Mouse (Mus musculus) left cerebral cortex, postnatal 4 days (tissue): ENCODE results near the gene Gpkow. TPM values are rescaled to one million over a fixed set of nuclear protein-coding genes. Genes with fewer than 3 reads are reported as not detected.

ENCODE experiments used
- DNase-seq: peaks from one replicate; pipeline ENCODE4 v3.0.0-alpha.2; 2022
- intact Hi-C: fragments of 180-260 bp; cut with DNase I; formaldehyde crosslinking; loops from one replicate; pipeline ENCODE4 v1.15.1; 2025
- total RNA-seq, 2 experiments: library from RNA; stranded (reverse); gene quantifications; 2 replicates each; pipeline ENCODE4 v1.2.3; 2021

Gpkow gene
- total RNA-seq: 10 to 100 TPM; 39.0 to 42.0 TPM

DNA sequence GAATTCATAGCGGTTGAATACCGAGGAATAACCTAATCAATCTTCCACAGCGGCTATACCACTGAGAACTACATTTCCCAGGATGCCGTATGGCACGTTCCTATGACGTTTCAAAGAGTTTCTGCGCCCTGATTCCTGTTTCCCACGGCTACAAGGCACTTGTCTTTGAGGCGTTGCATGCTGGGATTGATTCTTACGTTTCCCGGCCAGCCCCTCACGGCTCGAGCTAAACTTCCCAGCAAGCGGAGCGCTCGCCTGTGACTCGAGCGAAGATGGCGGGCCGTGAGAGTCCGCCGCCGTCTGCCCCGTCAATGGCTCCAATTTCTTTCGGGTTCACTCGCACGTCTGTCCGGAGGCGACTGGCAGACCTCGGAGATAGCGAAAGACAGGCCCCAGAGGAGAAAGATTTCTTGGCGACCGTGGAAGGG is at the start of gene Gpkow:
Gene Gpkow (plus strand): TSS at position 178 of the 428 bp plus-strand sequence.
- intact Hi-C loops: no loop called here

DNA sequence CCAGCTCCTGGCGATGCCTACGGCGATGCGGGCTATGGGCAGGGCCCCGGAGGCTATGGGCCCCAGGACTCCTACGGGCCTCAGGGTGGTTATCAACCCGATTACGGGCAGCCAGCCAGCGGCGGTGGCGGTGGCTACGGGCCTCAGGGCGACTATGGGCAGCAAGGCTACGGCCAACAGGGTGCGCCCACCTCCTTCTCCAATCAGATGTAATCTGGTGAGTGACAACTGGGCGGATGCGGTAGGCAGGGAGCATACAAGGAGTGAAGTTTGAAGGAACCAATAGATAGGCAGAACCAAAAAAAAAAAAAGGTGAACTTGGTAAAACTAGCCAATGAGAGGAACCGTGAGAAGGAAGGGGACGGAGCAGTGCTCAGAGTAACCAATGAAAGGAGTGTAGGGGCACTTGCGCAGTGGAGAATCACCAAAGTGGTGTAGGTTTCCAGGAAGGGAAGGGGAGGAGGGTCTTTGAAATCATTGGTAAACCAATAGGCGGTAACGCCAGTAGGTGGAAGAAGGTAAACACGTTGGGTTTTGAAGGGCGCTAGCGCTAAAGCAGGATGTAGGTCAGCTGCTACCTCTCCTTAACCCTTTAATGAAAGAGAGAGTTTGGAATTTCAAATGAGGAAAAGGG is 48.1 kb upstream of the Gpkow start:
- peak; percentile 79 for DNase-seq
- intact Hi-C loops: loop anchor here (10.0 kb wide), 2 partner anchors 174 to 224 kb away; no protein-coding TSS in a partner anchor

More for the DNA sequence above, at the start of gene Gpkow:
- DNase-seq: peak; percentile 77

DNA sequence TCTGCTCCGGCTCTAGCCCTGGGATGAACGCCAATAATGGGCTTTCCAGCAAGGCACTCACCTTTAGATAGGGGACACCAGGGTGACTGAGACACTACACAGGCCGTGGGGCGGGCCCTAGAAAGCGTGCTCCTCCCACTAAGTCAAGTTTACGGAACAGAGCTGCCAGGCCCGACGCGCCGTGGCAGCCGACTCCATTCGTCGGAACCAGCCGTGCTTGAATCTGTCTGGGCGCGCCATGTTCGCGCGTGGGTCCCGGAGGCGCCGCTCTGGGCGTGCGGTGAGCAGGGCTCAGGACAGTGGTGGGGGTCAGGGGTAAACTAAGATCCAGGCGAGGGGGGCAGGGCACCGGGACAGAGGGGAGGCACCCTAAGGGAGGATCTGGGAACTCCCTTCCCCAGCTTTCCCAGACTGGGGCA is 39.7 kb upstream of the Gpkow start, which contains the start of gene Prickle3:
Gene Prickle3 (plus strand): TSS at position 40 of the 419 bp plus-strand sequence.
- intact Hi-C loops: no loop called here
- peak; percentile 43 for DNase-seq

DNA sequence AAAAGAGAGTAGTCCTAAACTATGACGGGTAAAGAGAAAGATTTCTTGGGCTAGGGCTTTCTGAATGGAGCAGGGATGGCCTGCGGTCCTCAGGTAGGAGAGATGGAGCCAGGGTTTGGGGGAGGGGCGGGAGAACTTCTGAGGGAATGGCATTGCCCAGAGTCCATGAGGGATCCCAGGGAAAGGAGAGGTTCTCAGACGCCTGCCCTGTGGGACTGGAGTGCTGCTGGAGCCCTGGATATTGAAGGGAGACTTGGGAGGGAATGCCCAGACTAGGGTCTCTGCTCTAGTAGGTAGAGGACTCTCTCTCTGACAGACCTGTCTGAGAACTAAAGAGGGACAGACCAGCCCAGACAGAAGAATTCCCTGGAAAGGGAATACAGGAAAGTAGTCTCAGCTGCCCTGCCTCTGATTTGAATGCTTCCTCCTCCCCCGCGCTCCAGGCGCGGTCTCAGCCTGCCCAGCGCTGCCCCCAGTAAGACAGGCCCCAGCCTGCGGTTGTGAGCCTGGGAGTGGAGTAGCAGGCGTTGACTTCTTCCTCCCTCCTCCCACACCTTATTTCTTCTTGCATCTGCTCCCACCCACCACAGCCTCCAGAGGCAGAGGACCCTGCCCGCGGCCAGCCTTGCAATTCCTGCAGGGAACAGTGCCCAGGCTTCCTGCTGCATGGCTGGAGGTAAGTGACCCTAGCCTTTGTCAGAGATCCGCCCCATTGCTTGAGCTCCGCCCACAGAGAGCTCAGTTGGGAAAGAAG is 38.7 kb upstream of the Gpkow start:
- no peak for DNase-seq
- intact Hi-C loops: no loop called here

DNA sequence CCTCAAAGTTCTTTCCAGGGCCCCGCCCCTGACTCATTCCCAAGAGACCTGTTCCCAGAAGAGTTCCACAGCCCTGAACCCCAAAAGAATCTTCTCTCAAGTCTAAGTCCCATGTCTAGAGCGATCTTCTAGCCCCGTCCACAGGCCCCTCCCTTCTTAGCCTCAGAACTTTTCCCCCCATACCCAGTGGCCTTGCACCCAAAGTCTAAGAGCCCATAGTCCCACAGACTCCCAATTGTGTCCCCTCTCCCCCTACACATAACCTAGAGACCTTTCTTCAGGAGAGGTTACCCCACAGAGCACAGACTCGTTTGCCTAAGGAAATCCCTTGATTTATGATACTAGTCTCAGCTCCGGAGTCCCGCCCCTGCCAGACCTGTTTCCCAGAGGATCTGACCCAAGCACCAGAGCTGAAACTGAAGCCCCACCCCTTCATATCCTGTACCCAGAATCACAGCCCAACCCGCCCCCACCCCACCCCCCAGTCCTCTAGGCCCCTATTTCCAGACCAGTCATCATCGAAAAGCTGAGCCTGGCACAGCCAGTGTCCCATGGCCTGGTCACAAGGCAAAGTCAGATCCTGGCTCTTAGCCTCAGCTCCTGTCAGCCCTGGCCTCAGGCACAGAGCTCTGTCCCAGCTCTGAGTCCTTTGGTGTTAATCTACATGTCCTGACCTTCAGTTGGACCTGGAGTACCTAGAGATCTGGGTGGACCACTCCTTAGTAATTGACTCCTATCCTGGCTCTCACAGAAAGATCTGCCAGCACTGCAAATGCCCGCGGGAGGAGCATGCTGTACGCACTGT is 37.9 kb upstream of the Gpkow start:
- intact Hi-C loops: no loop called here
- no peak for DNase-seq

DNA sequence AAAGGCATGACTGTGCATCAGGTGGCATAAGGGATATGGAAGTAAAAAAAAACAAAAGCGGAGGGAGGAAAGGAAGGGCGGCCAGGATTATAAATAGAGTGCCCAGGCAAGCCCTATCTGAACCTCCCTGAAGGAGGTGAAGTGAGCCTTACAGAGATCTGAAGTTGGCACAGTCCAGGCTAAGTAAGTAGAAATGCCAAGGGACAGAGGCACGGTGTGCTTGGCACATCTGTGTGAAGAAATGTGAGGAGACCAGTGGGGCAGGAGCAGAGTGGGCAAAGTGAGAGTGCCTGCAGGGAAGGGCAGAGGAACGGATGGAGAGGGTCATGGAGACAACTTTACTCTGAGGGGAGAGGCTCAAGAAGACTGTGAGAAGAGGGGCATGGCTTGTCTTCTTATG is 35.8 kb upstream of the Gpkow start:
- intact Hi-C loops: no loop called here

DNA sequence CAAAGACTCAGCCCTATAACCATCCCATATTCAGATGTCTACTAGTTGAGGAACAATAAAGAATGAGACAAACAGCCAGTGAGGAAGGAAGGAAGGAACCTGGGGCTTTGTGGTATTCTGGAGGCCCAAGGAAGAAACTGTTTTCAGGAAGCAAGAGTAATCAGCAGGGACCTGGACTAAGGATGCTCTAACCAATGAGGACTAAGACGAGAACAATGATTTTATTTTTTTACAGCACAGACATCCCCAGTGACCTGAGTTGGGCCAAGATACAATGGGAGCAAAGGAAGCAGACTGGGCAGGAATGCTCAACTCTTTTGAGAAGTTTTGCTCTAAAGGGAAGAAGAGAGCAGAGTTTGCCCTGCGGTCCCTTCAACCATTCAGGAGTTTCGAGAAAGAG is 34.0 kb upstream of the Gpkow start:
- intact Hi-C loops: no loop called here
- no peak for DNase-seq

More for the DNA sequence above, 35.8 kb upstream of the Gpkow start:
- no peak for DNase-seq

DNA sequence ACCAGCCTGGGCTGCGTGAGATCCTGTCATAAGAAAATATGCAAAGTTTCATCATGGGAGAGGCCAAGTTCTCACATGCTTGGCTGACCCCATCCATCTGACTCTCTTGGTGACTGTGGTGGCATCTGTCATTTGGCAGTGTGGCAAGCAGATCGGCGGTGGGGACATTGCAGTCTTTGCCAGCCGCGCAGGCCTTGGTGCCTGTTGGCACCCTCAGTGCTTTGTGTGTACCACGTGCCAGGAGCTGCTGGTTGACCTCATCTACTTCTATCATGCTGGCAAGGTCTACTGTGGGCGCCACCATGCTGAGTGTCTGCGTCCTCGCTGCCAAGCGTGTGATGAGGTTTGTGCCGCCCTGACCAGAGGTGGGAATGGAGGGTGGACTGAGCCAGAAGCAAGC is 32.1 kb upstream of the Gpkow start:
- intact Hi-C loops: no loop called here

DNA sequence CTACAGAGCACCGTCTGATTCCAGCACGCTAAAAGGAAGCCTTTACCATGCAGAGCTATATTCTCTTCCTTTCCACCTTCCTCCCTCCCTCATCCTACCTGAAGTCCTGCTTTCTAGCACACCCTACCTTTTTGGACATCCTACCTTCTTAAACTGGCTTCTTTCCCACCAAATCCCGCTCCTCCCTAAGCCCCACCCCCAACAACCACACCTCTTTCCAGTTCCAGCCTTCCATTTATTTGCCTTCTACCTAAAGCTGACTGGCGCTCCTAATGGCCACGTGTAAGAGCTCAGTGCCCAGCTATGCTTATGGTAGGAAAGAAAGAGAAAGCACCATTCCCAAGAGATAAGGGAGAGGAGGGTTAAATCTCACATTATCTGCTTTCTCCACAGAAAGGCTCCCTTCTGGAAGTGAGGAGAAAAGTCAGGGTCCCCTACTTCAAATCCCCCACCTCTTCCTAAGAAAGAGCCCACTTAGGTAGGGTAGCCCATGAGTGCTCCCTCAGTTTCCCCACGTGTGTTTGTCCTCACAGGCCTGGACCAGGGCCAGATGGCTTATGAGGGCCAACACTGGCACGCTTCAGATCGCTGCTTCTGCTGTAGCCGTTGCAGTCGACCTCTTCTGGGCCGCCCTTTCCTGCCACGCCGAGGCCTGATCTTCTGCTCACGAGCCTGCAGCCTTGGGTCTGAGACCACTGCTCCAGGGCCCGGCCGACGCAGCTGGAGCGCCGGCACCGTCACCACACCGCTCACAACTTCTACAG is 31.0 kb upstream of the Gpkow start:
- DNase-seq: no peak
- intact Hi-C loops: no loop called here

More for the DNA sequence above, 32.1 kb upstream of the Gpkow start:
- DNase-seq: peak; percentile 88

DNA sequence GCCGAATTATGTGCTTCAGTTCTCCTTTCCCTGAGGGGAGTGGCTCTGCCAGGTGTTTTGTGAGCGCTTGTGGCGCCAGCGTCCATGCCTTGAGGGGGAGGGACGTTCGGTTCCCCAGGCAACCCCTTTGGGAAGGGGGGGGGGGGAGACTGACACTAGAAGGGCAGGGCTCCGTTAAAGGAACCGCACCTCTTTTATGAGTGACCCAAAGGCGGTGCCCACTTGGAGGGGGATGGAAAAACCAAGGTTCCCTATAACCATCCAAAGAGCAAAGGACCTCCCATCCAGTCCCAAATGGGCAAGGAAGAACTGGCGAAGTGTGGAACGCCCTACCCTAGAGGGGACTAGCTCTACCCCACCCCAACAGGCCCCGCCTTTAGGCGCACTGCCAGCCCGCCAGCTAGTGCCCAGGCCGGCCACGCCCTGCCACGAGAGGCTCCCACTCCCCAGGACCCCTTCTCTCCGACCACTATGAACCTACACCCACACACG is 26.5 kb upstream of the Gpkow start:
- intact Hi-C loops: no loop called here
- peak; percentile 75 for DNase-seq

DNA sequence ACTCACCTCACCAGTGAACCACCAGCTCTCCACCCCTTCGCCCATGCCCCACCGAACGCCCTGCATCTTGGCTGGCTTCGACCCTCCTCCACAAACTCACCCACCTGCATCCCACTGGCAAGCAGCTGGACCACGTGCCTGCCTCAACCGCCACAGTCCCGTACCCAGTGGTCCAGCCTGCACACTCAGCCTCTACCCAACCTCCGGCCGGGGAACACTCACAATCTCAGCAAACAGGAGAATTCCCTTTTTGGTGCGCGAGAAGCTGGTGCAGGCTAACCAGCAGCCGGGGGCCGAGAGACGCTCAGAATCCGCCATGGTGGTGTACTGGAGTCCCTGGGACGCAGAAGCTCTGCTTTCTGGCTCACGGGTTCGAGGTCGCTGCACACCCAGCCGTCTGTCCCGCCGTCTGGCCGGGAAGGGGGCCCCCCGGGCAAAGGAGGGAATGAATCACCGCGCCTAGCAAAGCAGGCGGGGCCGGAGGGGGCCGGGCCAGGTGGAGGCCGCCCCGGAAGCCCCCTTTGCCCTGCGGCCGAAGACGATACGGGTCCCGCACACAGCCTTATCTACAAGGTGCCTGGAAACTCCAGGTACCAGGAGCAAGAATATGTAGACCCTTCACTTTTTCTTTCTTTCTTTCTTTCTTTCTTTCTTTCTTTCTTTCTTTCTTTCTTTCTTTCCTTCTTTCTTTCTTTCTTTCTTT is 25.9 kb upstream of the Gpkow start, which contains the start of gene Plp2:
Gene Plp2 (minus strand): TSS at position 470 of the 703 bp plus-strand sequence.
- intact Hi-C loops: no loop called here

DNA sequence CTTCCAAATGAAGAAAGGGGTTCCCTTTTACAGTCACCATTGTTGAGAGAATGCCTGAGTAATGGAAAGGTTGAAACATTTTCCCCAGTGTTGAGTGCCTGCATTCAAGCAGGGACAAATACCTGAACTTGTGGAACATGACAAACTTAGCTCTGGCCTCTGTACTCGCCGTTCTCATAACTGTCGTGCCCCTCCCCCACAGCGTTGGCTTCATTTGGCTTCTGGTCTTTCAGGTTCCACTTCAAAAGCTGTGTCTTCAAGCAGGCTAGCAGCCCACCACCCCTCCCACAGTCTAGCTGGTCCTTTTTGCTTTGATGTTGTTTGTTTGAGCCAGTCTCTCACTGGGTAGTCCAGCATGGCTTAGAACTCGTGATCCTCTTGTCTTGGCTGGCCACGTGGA is 24.2 kb upstream of the Gpkow start:
- no peak for DNase-seq
- intact Hi-C loops: no loop called here

More for the DNA sequence above, 25.9 kb upstream of the Gpkow start, which contains the start of gene Plp2:
- peak; percentile 21 for DNase-seq

DNA sequence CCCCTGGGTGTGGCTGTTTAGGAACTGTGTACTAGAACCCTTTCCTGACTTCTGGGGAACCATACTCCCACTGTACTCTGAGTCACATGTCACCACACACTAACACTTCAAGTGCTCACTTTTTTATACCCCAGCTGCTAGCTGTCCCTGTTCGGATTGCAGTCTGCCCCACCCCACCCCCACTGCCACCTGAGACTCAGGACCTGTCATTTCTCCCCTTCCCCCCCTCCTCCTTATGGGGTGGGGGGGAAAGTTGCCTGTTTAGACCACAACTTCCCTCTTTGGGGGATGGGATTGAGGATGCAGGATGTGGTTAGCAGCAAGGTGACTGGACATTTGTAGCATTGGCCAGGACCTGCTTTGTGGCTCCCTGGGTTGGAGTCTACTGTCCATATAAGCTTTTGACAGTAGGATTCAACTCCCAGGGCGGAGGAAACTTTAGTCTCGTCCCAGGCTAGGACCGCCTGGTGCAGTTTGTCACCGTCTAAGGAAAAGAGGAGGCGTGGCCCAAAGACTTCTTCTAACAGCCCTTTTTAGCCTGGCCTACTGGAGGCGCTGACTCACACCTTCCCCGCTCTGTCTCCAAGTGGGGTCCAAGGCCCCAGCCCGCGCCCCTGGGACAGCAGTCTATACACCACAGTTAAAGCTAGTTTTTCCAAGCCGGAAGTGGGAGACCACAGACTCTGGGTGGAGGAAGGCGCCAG is 23.2 kb upstream of the Gpkow start:
- intact Hi-C loops: no loop called here
- no peak for DNase-seq

DNA sequence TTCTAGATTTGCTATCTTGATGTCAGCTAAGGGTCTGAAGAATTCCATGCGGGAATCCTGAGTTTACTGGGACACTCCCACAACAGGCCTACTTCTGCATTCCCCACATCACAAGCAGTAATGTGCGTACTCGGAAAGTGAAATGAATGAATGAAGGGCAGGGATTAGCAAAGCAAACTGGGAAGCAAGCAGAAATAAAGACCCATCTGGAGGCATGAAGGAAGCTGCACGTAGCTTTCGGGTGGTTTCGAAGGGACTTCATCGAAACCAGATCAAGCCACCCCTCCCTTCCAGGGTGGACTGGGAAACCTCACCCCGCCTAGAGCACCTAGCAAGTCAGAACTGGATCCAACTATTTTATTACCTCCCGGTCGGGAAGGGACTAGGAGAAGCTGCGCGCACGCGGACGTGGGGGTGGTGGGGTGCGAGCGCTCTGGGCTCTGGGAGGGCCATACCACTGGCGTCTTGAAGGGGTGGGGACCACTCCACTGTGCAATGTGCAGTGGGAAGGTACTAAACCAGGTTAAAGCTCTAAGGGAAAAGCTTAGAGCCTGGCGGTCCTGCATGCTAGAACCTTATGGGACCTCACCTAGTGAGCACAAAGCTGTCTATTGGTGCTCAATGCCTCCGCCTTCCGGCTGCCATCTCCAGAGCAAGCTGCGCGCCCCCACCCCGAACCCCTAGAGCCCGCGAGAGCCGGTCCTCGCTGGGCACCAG is 22.5 kb upstream of the Gpkow start:
- DNase-seq: no peak
- intact Hi-C loops: no loop called here

DNA sequence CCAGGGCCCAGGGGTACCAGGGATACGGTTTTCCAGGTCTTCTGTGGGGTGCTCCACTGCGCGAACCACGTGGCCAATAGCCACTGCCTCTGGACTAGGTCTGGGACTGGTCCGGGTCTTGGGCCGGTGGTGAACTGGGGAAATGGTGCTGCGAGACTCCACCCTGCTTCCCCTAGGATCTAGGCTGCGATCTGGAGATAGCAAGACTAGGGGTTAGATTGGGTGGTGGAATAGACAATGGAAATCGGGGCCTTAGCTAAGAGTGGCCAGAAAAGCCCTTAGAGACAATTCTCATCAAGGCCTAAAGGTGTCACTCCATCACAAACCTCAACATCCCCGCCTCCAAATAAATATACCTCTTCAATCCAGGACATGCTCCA is 21.9 kb upstream of the Gpkow start:
- intact Hi-C loops: no loop called here
- DNase-seq: no peak

DNA sequence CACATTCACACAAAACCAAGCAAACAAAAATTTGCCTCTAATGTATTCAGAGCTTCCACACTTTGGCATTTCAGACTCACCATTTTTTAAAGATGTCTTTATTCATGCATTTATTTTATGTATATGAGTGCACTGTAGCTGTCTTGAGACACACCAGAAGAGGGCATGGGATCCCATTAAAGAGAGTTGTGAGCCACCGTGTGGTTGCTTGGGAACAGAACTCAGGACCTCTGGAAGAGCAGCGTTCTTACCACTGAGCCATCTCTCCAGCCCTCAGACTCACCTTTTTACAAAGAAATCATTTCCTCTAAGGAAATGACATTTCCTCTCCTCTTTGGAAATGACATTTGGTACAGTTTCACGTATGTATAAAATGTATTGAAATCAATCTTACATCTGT is 17.9 kb upstream of the Gpkow start:
- intact Hi-C loops: no loop called here
- DNase-seq: no peak

DNA sequence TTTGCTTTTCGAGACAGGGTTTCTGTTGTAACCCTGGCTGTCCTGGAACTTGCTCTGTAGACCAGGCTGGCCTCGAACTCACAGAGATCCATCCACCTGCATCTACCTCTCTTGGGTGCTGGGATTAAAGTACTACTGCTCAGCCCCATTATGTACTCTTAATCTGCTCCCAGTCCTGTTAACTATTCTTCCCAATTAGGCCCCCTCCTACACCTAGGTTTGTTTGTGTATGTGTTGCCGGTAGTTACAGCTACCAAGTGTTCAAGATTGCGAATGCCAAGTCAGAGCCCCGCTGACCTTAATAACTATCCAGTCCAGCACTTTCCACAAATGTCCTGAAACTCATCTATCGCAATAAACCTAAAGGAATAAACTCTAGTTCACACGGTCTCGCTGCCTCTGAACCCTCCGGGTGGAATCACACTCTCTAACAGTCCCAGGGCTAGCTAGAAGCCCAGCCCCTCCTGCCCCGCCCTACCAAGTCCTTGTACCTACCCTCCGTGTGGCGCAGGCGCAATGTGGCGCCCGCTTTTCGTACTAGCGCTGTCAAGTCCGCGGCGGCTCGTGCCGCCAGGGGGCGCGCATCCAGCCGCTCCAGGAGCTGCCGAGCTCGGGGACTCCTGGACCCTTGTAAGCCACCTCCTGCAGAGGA is 17.4 kb upstream of the Gpkow start:
- intact Hi-C loops: no loop called here
- peak; percentile 89 for DNase-seq

DNA sequence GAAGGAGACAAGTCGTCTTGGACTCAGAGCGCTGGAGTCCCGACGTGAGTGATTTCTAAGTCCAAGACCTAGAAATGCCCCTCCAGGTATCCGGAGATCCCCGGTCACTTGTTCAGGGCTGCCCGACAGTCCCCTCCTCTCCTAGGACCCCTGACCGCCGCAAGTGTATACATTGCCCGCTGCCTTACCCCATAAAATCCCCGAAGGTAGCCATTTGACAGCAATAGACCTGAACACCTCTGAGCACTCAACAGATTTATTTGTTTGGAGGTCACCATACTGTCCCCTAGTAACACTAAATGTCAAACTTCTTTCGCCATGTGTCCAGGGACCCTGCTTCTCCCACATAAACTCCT is 16.9 kb upstream of the Gpkow start:
- intact Hi-C loops: no loop called here
- DNase-seq: no peak
